Mouse (Mus musculus) embryo, embryonic 11 days (tissue): ENCODE data around the gene Ak2.

ENCODE experiments used
- DNase-seq: peaks from one replicate; pipeline ENCODE4 v3.0.0-alpha.2; 2015

Gene Ak2

GRCm38 (mm10) chr4:129049306-129050011 lies 57.7 kb downstream of the Ak2 start:
- peak; percentile 58 for DNase-seq

- no peak for DNase-seq
Observed at GRCm38 (mm10) chr4:129050365-129050764, 58.6 kb downstream of the Ak2 start.

- DNase-seq, result no peak
Observed at GRCm38 (mm10) chr4:129050901-129051417, 59.2 kb downstream of the Ak2 start.

GRCm38 (mm10) chr4:129051461-129052183 lies 59.9 kb downstream of the Ak2 start:
- no peak for DNase-seq

- no peak for DNase-seq
Observed at GRCm38 (mm10) chr4:129054757-129055156, 63.0 kb downstream of the Ak2 start.

GRCm38 (mm10) chr4:129055562-129055961 lies 63.8 kb downstream of the Ak2 start:
- DNase-seq, result no peak

- peak; percentile 99 for DNase-seq
Observed at GRCm38 (mm10) chr4:129057533-129058206, 65.9 kb downstream of the Ak2 start.

- peak; percentile 59 for DNase-seq
Observed at GRCm38 (mm10) chr4:129058207-129059092, 66.7 kb downstream of the Ak2 start, which contains the start of gene Rnf19b. TSS of gene Rnf19b (plus strand) at chr4:129058271.

GRCm38 (mm10) chr4:129059125-129059551 lies 67.4 kb downstream of the Ak2 start:
- DNase-seq, result peak; percentile 67

GRCm38 (mm10) chr4:129059922-129060321 lies 68.2 kb downstream of the Ak2 start:
- DNase-seq, result no peak
